26 mouse cellular contexts compared by ENCODE assay signal in genomic region chr5:122824450-122824849, GRCm38 (mm10). TPM values are rescaled to one million over a fixed set of nuclear protein-coding genes. Genes with fewer than 3 reads are reported as not detected.
DNase-seq lines count a peak whose midpoint lies in the region; ATAC-seq and TF ChIP-seq lines count a peak whose summit lies in the region.
"Had no signal": no experiment of that assay in that cellular context is flagged by ENCODE, and none has a peak within 500 bp of the region (broad histone marks: within the 10 kb centered on the region; RNA-seq: fewer than 3 reads in every experiment).

No protein-coding gene starts in this region.

- WGBS in liver, embryonic 12.5 days (ENCODE audit: insufficient replicate concordance): 66% methylated on average over 6 of the region's 6 CpGs
- WGBS in thymus, adult 2 months: 25% methylated on average over 6 of the region's 6 CpGs

- no peak for ATAC-seq in liver, embryonic 12.5 days
- no peak for ATAC-seq in cerebellum, adult (ENCODE audit: insufficient number of reproducible peaks, low FRiP score, low TSS enrichment)
- ATAC-seq: forebrain, embryonic 13.5 days; inflammation-experienced regulatory T-cells, adult 6 months had no signal

- peaks cover 35% of the 10 kb centered on the region for H3K4me1 ChIP-seq in liver, embryonic 12.5 days
- H3K4me1 ChIP-seq in E14TG2a.4 (replicated peaks; ENCODE audit: low read depth, low read length): peaks cover 49% of the 10 kb centered on the region
- peaks cover 20% of the 10 kb centered on the region for H3K4me1 ChIP-seq in thymus, adult 2 months (replicated peaks; ENCODE audit: control insufficient read depth, insufficient read depth, low read length)

- no peak overlapping the region for H3K4me3 ChIP-seq in liver, embryonic 12.5 days
- peak overlapping the region; percentile 14 for H3K4me3 ChIP-seq in E14TG2a.4 (replicated peaks; ENCODE audit: low read length)
- H3K4me3 ChIP-seq in thymus, adult 2 months (ENCODE audit: control insufficient read depth, insufficient read depth, low read length): no peak overlapping the region
- H3K4me3 ChIP-seq: forebrain, embryonic 13.5 days; limb, embryonic 10.5 days; limb, embryonic 15.5 days; liver, embryonic 15.5 days had no signal

- H3K9me3 ChIP-seq in liver, embryonic 12.5 days (replicated peaks): no peaks in the 10 kb centered on the region
- H3K9me3 ChIP-seq in E14TG2a.4 (ENCODE audit: low read length): no peaks in the 10 kb centered on the region
- H3K9me3 ChIP-seq: forebrain, embryonic 13.5 days; limb, embryonic 10.5 days; limb, embryonic 15.5 days; liver, embryonic 15.5 days had no signal

- no peak for TF ChIP-seq POLR2A in thymus, adult 2 months (IDR thresholded peaks at IDR 0.05; ENCODE audit: control insufficient read depth, extremely low read depth, insufficient read depth, low read length, poor library complexity)

- no peaks in the 10 kb centered on the region for H3K27me3 ChIP-seq in liver, embryonic 12.5 days (replicated peaks)
- no peaks in the 10 kb centered on the region for H3K27me3 ChIP-seq in E14TG2a.4 (ENCODE audit: insufficient read depth, low read length)
- no peaks in the 10 kb centered on the region for H3K27me3 ChIP-seq in thymus, adult 2 months (ENCODE audit: control insufficient read depth, insufficient read depth, low read length)
- H3K27me3 ChIP-seq: forebrain, embryonic 13.5 days; limb, embryonic 15.5 days; liver, embryonic 15.5 days had no signal

- H3K9ac ChIP-seq in liver, embryonic 12.5 days: no peak overlapping the region
- H3K9ac ChIP-seq: forebrain, embryonic 13.5 days; hindbrain, embryonic 14.5 days; limb, embryonic 15.5 days; liver, embryonic 15.5 days; lung, embryonic 14.5 days had no signal

- peaks cover 2% of the 10 kb centered on the region for H3K36me3 ChIP-seq in liver, embryonic 12.5 days
- H3K36me3 ChIP-seq in E14TG2a.4 (ENCODE audit: insufficient read depth, low read length): peaks cover 8% of the 10 kb centered on the region
- H3K36me3 ChIP-seq in thymus, adult 2 months (ENCODE audit: control insufficient read depth, insufficient read depth, low read length): no peaks in the 10 kb centered on the region

- H3K27ac ChIP-seq in liver, embryonic 12.5 days: 0 out of 2 replicates have a peak overlapping the region, but pooled peaks have one; percentile 17
- peak overlapping the region; percentile 94 for H3K27ac ChIP-seq in thymus, adult 2 months (ENCODE audit: control insufficient read depth, insufficient read depth, low read length)
- H3K27ac ChIP-seq: forebrain, embryonic 13.5 days; hindbrain, embryonic 14.5 days; kidney, postnatal 0 days; limb, embryonic 10.5 days; limb, embryonic 15.5 days; stomach, postnatal 0 days had no signal

- no peak overlapping the region for H3K4me2 ChIP-seq in liver, embryonic 12.5 days
- H3K4me2 ChIP-seq: forebrain, embryonic 13.5 days; heart, embryonic 11.5 days; hindbrain, embryonic 14.5 days; limb, embryonic 15.5 days; liver, embryonic 15.5 days; lung, embryonic 14.5 days had no signal

- TF ChIP-seq CTCF in E14TG2a.4 (conservative IDR thresholded peaks at IDR 0.05; ENCODE audit: low read length): no peak; the same call in 1 of the 2 replicates
- 0 out of 2 replicates have a peak, but pooled peaks have one; percentile 16 for TF ChIP-seq CTCF in thymus, adult 2 months (IDR thresholded peaks at IDR 0.05; ENCODE audit: borderline replicate concordance, control insufficient read depth, extremely low read depth, insufficient read depth, low read length, poor library complexity)

- DNase-seq in liver: no peak
- peak; percentile 55 for DNase-seq in thymus, adult 2 months
- peak; percentile 49 to 63 for DNase-seq in thymus, postnatal 36 days
- DNase-seq in cerebellum, adult 8-10 months: no peak
- no peak for DNase-seq in spleen, postnatal 36 days (ENCODE audit: low spot score in 2 of 2)
- DNase-seq: cerebellum, adult 11-12 months; cerebellum, postnatal 14 days; gastrocnemius, postnatal 10 days; heart, postnatal 36 days; kidney, adult 18-20 months; lung, embryonic 14.5 days; lung, postnatal 14 days; midbrain, embryonic 14.5 days; spleen, adult 18-20 months had no signal

RNA-seq across cellular contexts. Expression of gene Anapc5, which starts 3.3 kb away (rescaled TPM):
- polyA plus RNA-seq in liver, embryonic 12.5 days (2016; fragmentation: Nextera tagmentation; extraction: Ambion mirVana): 330 and 342 TPM in 2 replicates
- polyA plus RNA-seq in thymus, adult 2 months (2012; rRNA removed): 463 and 489 TPM in 2 replicates

RNA-seq across cellular contexts. Expression of gene Rnf34, which starts 25.4 kb away (rescaled TPM):
- 14.4 and 14.9 TPM in 2 replicates for polyA plus RNA-seq in liver, embryonic 12.5 days (2016; fragmentation: Nextera tagmentation; extraction: Ambion mirVana)
- 21.7 and 24.7 TPM in 2 replicates for polyA plus RNA-seq in thymus, adult 2 months (2012; rRNA removed)

RNA-seq across cellular contexts. Expression of gene Camkk2, which starts 45.2 kb away (rescaled TPM):
- polyA plus RNA-seq in liver, embryonic 12.5 days (2016; fragmentation: Nextera tagmentation; extraction: Ambion mirVana): 14.5 and 16.7 TPM in 2 replicates
- 31.1 and 40.9 TPM in 2 replicates for polyA plus RNA-seq in thymus, adult 2 months (2012; rRNA removed)

Comparison
In these comparisons a context has a peak if more than half of its experiments do, and no peak if none do; other contexts are left out.
1. DNase-seq: peak in thymus, adult 2 months (single experiment) and thymus, postnatal 36 days (2 of 2); none in liver (single experiment), cerebellum, adult 8-10 months (single experiment) and spleen, postnatal 36 days (0 of 2).